Mouse (Mus musculus): ENCODE measurements around the gene Gatd1. TPM values are rescaled to one million over a fixed set of nuclear protein-coding genes. Genes with fewer than 3 reads are reported as not detected.

The Gatd1 gene
- total RNA-seq, 2 experiments from 2014 or later: 43.1 to 44.6 TPM

Other genes starting within 250 kb of the Gatd1 start
- gene Rnh1, start 241.3 kb downstream of the Gatd1 start, total RNA-seq (2021): 10 to 100 TPM; 20.1 to 25.3 TPM
- gene Hras, start 220.1 kb downstream of the Gatd1 start, total RNA-seq (2021): 100 to 1,000 TPM; 194 to 211 TPM
- 1 to 10 TPM; 6.2 to 7.4 TPM for gene Lrrc56, start 220.0 kb downstream of the Gatd1 start, total RNA-seq (2021)
- gene Lmntd2, start 200.1 kb downstream of the Gatd1 start, total RNA-seq (2021): under 1 TPM in 1 of 2 experiments, not detected in 1; 0.18 TPM
- gene Rassf7, start 198.3 kb downstream of the Gatd1 start, total RNA-seq (2021): 1 to 10 TPM; 3.8 to 4.7 TPM
- gene Phrf1, start 185.4 kb downstream of the Gatd1 start, total RNA-seq (2021): 10 to 100 TPM; 81.2 to 89.1 TPM
- gene Irf7, start 147.7 kb downstream of the Gatd1 start, total RNA-seq (2021): 1 to 10 TPM in 1 of 2 experiments, under 1 TPM in 1; 0.28 to 1.1 TPM
- gene Cdhr5, start 137.3 kb downstream of the Gatd1 start, total RNA-seq (2021): not detected
- gene Sct, start 135.0 kb downstream of the Gatd1 start, total RNA-seq (2021): under 1 TPM; 0.62 to 0.86 TPM
- gene Drd4, start 122.1 kb downstream of the Gatd1 start, total RNA-seq (2021): under 1 TPM; 0.48 to 0.54 TPM
- gene Deaf1, start 86.4 kb downstream of the Gatd1 start, total RNA-seq (2021): 100 to 1,000 TPM; 246 to 267 TPM
- gene Tmem80, start 86.4 kb downstream of the Gatd1 start, total RNA-seq (2021): 10 to 100 TPM; 21.1 to 21.9 TPM
- under 1 TPM; 0.86 to 0.97 TPM for gene Eps8l2, start 75.3 kb downstream of the Gatd1 start, total RNA-seq (2021)
- gene Taldo1, start 21.9 kb downstream of the Gatd1 start, total RNA-seq (2021): 100 to 1,000 TPM; 146 to 152 TPM
- 100 to 1,000 TPM; 111 to 122 TPM for gene Cend1, start 15.4 kb upstream of the Gatd1 start, total RNA-seq (2021)
- gene Slc25a22, start 23.8 kb upstream of the Gatd1 start, total RNA-seq (2021): 100 to 1,000 TPM; 196 to 217 TPM
- gene Pidd1, start 29.9 kb upstream of the Gatd1 start, total RNA-seq (2021): 1 to 10 TPM; 5.5 to 6.6 TPM
- gene Rplp2, start 33.2 kb upstream of the Gatd1 start, total RNA-seq (2021): 100 to 1,000 TPM; 894 to 998 TPM
- 10 to 100 TPM; 13.9 to 16.0 TPM for gene Pnpla2, start 41.1 kb upstream of the Gatd1 start, total RNA-seq (2021)
- 1 to 10 TPM; 4.4 to 4.9 TPM for gene Cracr2b, start 47.0 kb upstream of the Gatd1 start, total RNA-seq (2021)
- 10 to 100 TPM; 46.7 to 50.6 TPM for gene Cd151, start 53.3 kb upstream of the Gatd1 start, total RNA-seq (2021)
- gene Polr2l, start 61.0 kb upstream of the Gatd1 start, total RNA-seq (2021): 10 to 100 TPM; 38.5 to 40.1 TPM
- gene Tspan4, start 61.1 kb upstream of the Gatd1 start, total RNA-seq (2021): 10 to 100 TPM; 33.5 to 35.9 TPM
- 10 to 100 TPM; 48.7 to 55.4 TPM for gene Chid1, start 125.7 kb upstream of the Gatd1 start, total RNA-seq (2021)
- 100 to 1,000 TPM; 216 to 228 TPM for gene Ap2a2, start 148.0 kb upstream of the Gatd1 start, total RNA-seq (2021)
- not detected for gene Muc6, start 241.2 kb upstream of the Gatd1 start, total RNA-seq (2021)

All from left cerebral cortex, postnatal 4 days (tissue).